Mouse (Mus musculus) cortical plate, adult 2 months (tissue): ENCODE data around the gene Gm12184. TPM values are rescaled to one million over a fixed set of nuclear protein-coding genes. Genes with fewer than 3 reads are reported as not detected.

ENCODE experiments used
- H3K27ac ChIP-seq: fragments of 200-500 bp; 2 replicates; pipeline ENCODE4 v1.5.1; 2012; ENCODE audit warnings: low read length, control low read depth, inconsistent platforms; ENCODE audit not compliant: insufficient read depth
- H3K4me1 ChIP-seq: fragments of 200-500 bp; 2 replicates; pipeline ENCODE4 v1.6.1; 2011; ENCODE audit warnings: low read length; ENCODE audit not compliant: control insufficient read depth, insufficient read depth
- H3K4me3 ChIP-seq: fragments of 200-500 bp; 2 replicates; pipeline ENCODE4 v1.5.1; 2011; ENCODE audit warnings: mild to moderate bottlenecking, low read length, control low read depth; ENCODE audit not compliant: insufficient read depth
- CTCF ChIP-seq: fragments of 200-500 bp; IDR thresholded peaks from 2 replicates; pipeline ENCODE4 v1.5.1; 2011; ENCODE audit warnings: mild to moderate bottlenecking, control low read depth, low read length; ENCODE audit not compliant: insufficient read depth; ENCODE audit errors: extremely low read depth
- POLR2A ChIP-seq: fragments of 200-500 bp; IDR thresholded peaks from 2 replicates; pipeline ENCODE4 v1.6.1; 2011; ENCODE audit warnings: mild to moderate bottlenecking, low read length, control low read depth; ENCODE audit not compliant: insufficient read depth; ENCODE audit errors: extremely low read depth
- polyA plus RNA-seq: library from polyadenylated mRNA; depleted of rRNA; stranded (reverse); fragments of >200 nt; gene quantifications from 2 replicates; pipeline ENCODE4 v1.2.3, GENCODE M21; 2012

The Gm12184 gene
- polyA plus RNA-seq, 1 experiment, result 33.8 TPM

GRCm38 (mm10) chr11:48806856-48807562 lies 19.4 kb downstream of the Gm12184 start:
- TF ChIP-seq POLR2A (peak; percentile 33; the same call in 1 of the 2 replicates), CTCF (no peak)
- Histone ChIP-seq H3K27ac (no peak overlapping the region), H3K4me3 (no peak overlapping the region), H3K4me1 (no peaks in the 10 kb centered on the region)

GRCm38 (mm10) chr11:48804922-48805321 lies 21.5 kb downstream of the Gm12184 start:
- Histone ChIP-seq H3K4me1 (peaks cover 3% of the 10 kb centered on the region; the same call in 1 of the 2 replicates), H3K4me3 (no peak overlapping the region), H3K27ac (no peak overlapping the region)
- TF ChIP-seq CTCF (no peak), POLR2A (no peak)

- H3K27ac ChIP-seq, result no peak overlapping the region
- peaks cover 3% of the 10 kb centered on the region; the same call in 1 of the 2 replicates for H3K4me1 ChIP-seq
- no peak for TF ChIP-seq CTCF
- no peak for TF ChIP-seq POLR2A
- no peak overlapping the region for H3K4me3 ChIP-seq
Measured at GRCm38 (mm10) chr11:48803988-48804387, 22.5 kb downstream of the Gm12184 start.

GRCm38 (mm10) chr11:48801831-48802772 lies 24.4 kb downstream of the Gm12184 start:
- no peak for TF ChIP-seq POLR2A
- no peak for TF ChIP-seq CTCF
- Histone ChIP-seq H3K4me3 (peak overlapping the region; percentile 52; the same call in 1 of the 2 replicates), H3K4me1 (peaks cover 3% of the 10 kb centered on the region; the same call in 1 of the 2 replicates), H3K27ac (no peak overlapping the region)

- peak within 1 kb of the TSS; percentile 62 for H3K27ac ChIP-seq
- TF ChIP-seq POLR2A (peak; percentile 65), CTCF (no peak)
- peaks cover 3% of the 10 kb centered on the region; the same call in 1 of the 2 replicates for H3K4me1 ChIP-seq
- H3K4me3 ChIP-seq, result peak within 1 kb of the TSS; percentile 52
Measured at GRCm38 (mm10) chr11:48799921-48800701, 26.3 kb downstream of the Gm12184 start, which contains the start of gene Rack1. TSS of gene Rack1 (plus strand) at chr11:48800332.

GRCm38 (mm10) chr11:48798984-48799920 lies 27.2 kb downstream of the Gm12184 start:
- H3K4me3 ChIP-seq, result peak overlapping the region; percentile 52

GRCm38 (mm10) chr11:48798308-48798707 lies 28.1 kb downstream of the Gm12184 start:
- Histone ChIP-seq H3K4me1 (peaks cover 3% of the 10 kb centered on the region; the same call in 1 of the 2 replicates), H3K27ac (no peak overlapping the region), H3K4me3 (no peak overlapping the region)
- TF ChIP-seq CTCF, result no peak
- no peak for TF ChIP-seq POLR2A

More at GRCm38 (mm10) chr11:48798984-48799920, 27.2 kb downstream of the Gm12184 start:
- no peak for TF ChIP-seq POLR2A
- no peak for TF ChIP-seq CTCF
- H3K27ac ChIP-seq, result peak overlapping the region; percentile 57
- peaks cover 3% of the 10 kb centered on the region; the same call in 1 of the 2 replicates for H3K4me1 ChIP-seq

- TF ChIP-seq CTCF, result no peak
- no peak for TF ChIP-seq POLR2A
- Histone ChIP-seq H3K4me1 (peaks cover 3% of the 10 kb centered on the region; the same call in 1 of the 2 replicates), H3K27ac (no peak overlapping the region), H3K4me3 (no peak overlapping the region)
Measured at GRCm38 (mm10) chr11:48797287-48797686, 29.2 kb downstream of the Gm12184 start.
